7 mouse cellular contexts compared by ENCODE assay signal in genomic region chr2:153779394-153779981, GRCm38 (mm10). TPM values are rescaled to one million over a fixed set of nuclear protein-coding genes. Genes with fewer than 3 reads are reported as not detected.
DNase-seq lines count a peak whose midpoint lies in the region; ATAC-seq lines count a peak whose summit lies in the region.

TSS of gene Efcab8 (plus strand) at chr2:153779931.

- no peaks in the 10 kb centered on the region for H3K9me3 ChIP-seq in lung, embryonic 16.5 days (ENCODE audit: control insufficient read depth, low read length)

- peak within 1 kb of the TSS; percentile 45 for H3K4me3 ChIP-seq in lung, embryonic 16.5 days (ENCODE audit: low read length)

- peak within 1 kb of the TSS; percentile 50; the same call in 1 of the 2 replicates for H3K27ac ChIP-seq in lung, embryonic 16.5 days (ENCODE audit: low read length)

- peak within 1 kb of the TSS; percentile 5 for H3K9ac ChIP-seq in lung, embryonic 16.5 days (ENCODE audit: low read length)

- peak; percentile 27 to 29; a peak in 2 of 4 replicates for ATAC-seq in hematopoietic stem cell, adult 5-6 weeks (replicated peaks in 1 of 2; ENCODE audit: insufficient read depth in 1 of 2, low FRiP score in 2 of 2, low TSS enrichment in 1 of 2, low read depth in 1 of 2, poor library complexity in 2 of 2, severe bottlenecking in 2 of 2)
- ATAC-seq in lung, embryonic 16.5 days (ENCODE audit: low read depth) = peak; percentile 48

- H3K36me3 ChIP-seq in lung, embryonic 16.5 days (ENCODE audit: control insufficient read depth, insufficient read depth, low read length) = no peaks in the 10 kb centered on the region

- peak; percentile 11 to 30 for DNase-seq in CD8-positive naive resting alpha-beta T cell, adult 2 months (ENCODE audit: low read depth in 2 of 2, low spot score in 2 of 2)
- peak; percentile 10 for DNase-seq in R1 (ENCODE audit: low read depth, low spot score)
- peak; percentile 23 to 28 for DNase-seq in spleen, postnatal 36 days (ENCODE audit: low spot score in 2 of 2)
- DNase-seq in frontal cortex, postnatal 10 days (ENCODE audit: low spot score in 2 of 2) = no peak
- DNase-seq in layer of hippocampus, postnatal 14 days (ENCODE audit: low spot score in 2 of 2) = no peak

- peaks cover 11% of the 10 kb centered on the region for H3K4me1 ChIP-seq in lung, embryonic 16.5 days (replicated peaks; ENCODE audit: control insufficient read depth, insufficient read depth, low read length)

- WGBS in lung, embryonic 16.5 days = 31% methylated on average over 12 of the region's 12 CpGs

- H3K4me2 ChIP-seq in lung, embryonic 16.5 days (ENCODE audit: low read depth, low read length) = peak within 1 kb of the TSS; percentile 74

- no peaks in the 10 kb centered on the region for H3K27me3 ChIP-seq in lung, embryonic 16.5 days (ENCODE audit: control insufficient read depth, insufficient read depth, low read depth, low read length)

RNA-seq across cellular contexts. Expression of gene Efcab8, which starts in this region (rescaled TPM):
- 0.19 TPM in 1 of 2 replicates, not detected in the other for total RNA-seq in hematopoietic stem cell, adult 5-6 weeks (2017)
- polyA plus RNA-seq in lung, embryonic 16.5 days (2015; fragmentation: Nextera tagmentation; extraction: Ambion mirVana) = not detected in 2 replicates
- total RNA-seq in layer of hippocampus, postnatal 14 days (2021) = under 1 TPM; 0.14 to 0.41 TPM

Comparison
In these comparisons a context has a peak if more than half of its experiments do, and no peak if none do; other contexts are left out.
1. Peak in ATAC-seq in hematopoietic stem cell, adult 5-6 weeks; RNA of the gene not detected or under 1 TPM.
2. Peak in ATAC-seq, H3K4me3 ChIP-seq, H3K27ac ChIP-seq, H3K9ac ChIP-seq and H3K4me2 ChIP-seq in lung, embryonic 16.5 days; RNA of the gene not detected or under 1 TPM.
3. DNase-seq: peak in CD8-positive naive resting alpha-beta T cell, adult 2 months (2 of 2), R1 (single experiment) and spleen, postnatal 36 days (2 of 2); none in frontal cortex, postnatal 10 days (0 of 2) and layer of hippocampus, postnatal 14 days (0 of 2).